ENCODE assay signal across 11 mouse cellular contexts in the genomic region with DNA sequence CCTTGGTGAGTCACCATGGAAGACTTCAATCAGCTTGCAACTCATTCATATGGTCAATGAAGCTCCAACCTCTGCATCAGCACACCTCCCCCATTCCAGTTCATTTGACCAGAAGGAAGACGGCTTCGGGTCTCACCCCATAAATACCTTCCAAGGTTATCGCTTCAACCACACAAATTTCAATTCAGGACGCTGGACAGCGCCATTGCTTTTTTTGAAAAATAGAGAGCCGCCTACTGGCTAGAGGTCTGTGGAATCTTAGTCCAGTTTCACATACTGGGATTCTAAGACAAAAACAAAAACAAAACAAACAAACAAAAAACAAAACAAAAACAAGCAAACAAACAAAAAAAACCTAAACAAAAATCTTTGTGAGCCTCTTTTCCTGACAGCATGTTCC. TPM values are rescaled to one million over a fixed set of nuclear protein-coding genes. Genes with fewer than 3 reads are reported as not detected.
A peak's percentile ranks its signal among the peaks of the same experiment; 100 is the strongest.
DNase-seq lines count a peak whose midpoint lies in the region; ATAC-seq and TF ChIP-seq lines count a peak whose summit lies in the region.
"Had no signal": no experiment of that assay in that cellular context is flagged by ENCODE, and none has a peak within 500 bp of the region (broad histone marks: within the 10 kb centered on the region; RNA-seq: fewer than 3 reads in every experiment).

No protein-coding gene starts in this region.

- H3K4me2 ChIP-seq in forebrain, embryonic 11.5 days (ENCODE audit: low read depth, low read length, severe bottlenecking), result no peak overlapping the region
- no peak overlapping the region for H3K4me2 ChIP-seq in forebrain, embryonic 13.5 days
- no peak overlapping the region for H3K4me2 ChIP-seq in liver, embryonic 11.5 days
- H3K4me2 ChIP-seq: embryonic facial prominence, embryonic 12.5 days; liver, embryonic 12.5 days; neural tube, embryonic 12.5 days had no signal

- WGBS in forebrain, embryonic 11.5 days, result 30% methylated on average over 6 of the region's 6 CpGs
- WGBS in forebrain, embryonic 13.5 days, result 33% methylated on average over 6 of the region's 6 CpGs
- WGBS in liver, embryonic 11.5 days, result 22% methylated on average over 6 of the region's 6 CpGs

- POLR2A ChIA-PET in Patski (lab: Charles Lee), result no interaction called here

- no peaks in the 10 kb centered on the region for H3K9me3 ChIP-seq in forebrain, embryonic 11.5 days (ENCODE audit: control insufficient read depth, low read length)
- H3K9me3 ChIP-seq in forebrain, embryonic 13.5 days (replicated peaks), result no peaks in the 10 kb centered on the region
- no peaks in the 10 kb centered on the region for H3K9me3 ChIP-seq in liver, embryonic 11.5 days (ENCODE audit: control insufficient read depth, low read length)
- H3K9me3 ChIP-seq: embryonic facial prominence, embryonic 12.5 days; liver, embryonic 12.5 days; neural tube, embryonic 12.5 days had no signal

- H3K4me3 ChIP-seq in forebrain, embryonic 11.5 days (ENCODE audit: low read depth, low read length), result no peak overlapping the region
- no peak overlapping the region for H3K4me3 ChIP-seq in forebrain, embryonic 13.5 days
- H3K4me3 ChIP-seq in liver, embryonic 11.5 days (ENCODE audit: low read depth, low read length), result no peak overlapping the region
- H3K4me3 ChIP-seq: embryonic facial prominence, embryonic 12.5 days; liver, embryonic 12.5 days; neural tube, embryonic 12.5 days had no signal

- no peaks in the 10 kb centered on the region for H3K27me3 ChIP-seq in forebrain, embryonic 11.5 days (ENCODE audit: control insufficient read depth, insufficient read depth, low read length)
- no peaks in the 10 kb centered on the region for H3K27me3 ChIP-seq in forebrain, embryonic 13.5 days
- no peaks in the 10 kb centered on the region for H3K27me3 ChIP-seq in liver, embryonic 11.5 days (replicated peaks; ENCODE audit: control insufficient read depth, insufficient read depth, low read length)
- H3K27me3 ChIP-seq in Patski, result peaks cover 9% of the 10 kb centered on the region
- H3K27me3 ChIP-seq: embryonic facial prominence, embryonic 12.5 days; liver, embryonic 12.5 days; neural tube, embryonic 12.5 days had no signal

- no peak for ATAC-seq in forebrain, embryonic 11.5 days (replicated peaks; ENCODE audit: low FRiP score)
- ATAC-seq in forebrain, embryonic 13.5 days, result no peak
- no peak for ATAC-seq in liver, embryonic 11.5 days (replicated peaks; ENCODE audit: low FRiP score)
- ATAC-seq in Patski, result no peak
- ATAC-seq in megakaryocyte, adult 5-6 weeks (ENCODE audit: poor library complexity, severe bottlenecking), result no peak
- ATAC-seq: liver, embryonic 12.5 days had no signal

- CTCF ChIA-PET in Patski (lab: Charles Lee), result interaction anchor here (0.8 to 1.2 kb wide), 2 partner anchors 10 kb away, joined by 3 read pairs; no protein-coding TSS in a partner anchor

- TF ChIP-seq CTCF in Patski (IDR thresholded peaks at IDR 0.05), result peak; percentile 34

- in situ Hi-C loops in Patski (cut with MboI; ENCODE audit: low pct_unique_long_range_greater_than_20kb), result no loop called here

- no peaks in the 10 kb centered on the region for H3K4me1 ChIP-seq in forebrain, embryonic 11.5 days (replicated peaks; ENCODE audit: control insufficient read depth, insufficient read depth, low read length)
- H3K4me1 ChIP-seq in forebrain, embryonic 13.5 days, result no peaks in the 10 kb centered on the region
- no peaks in the 10 kb centered on the region for H3K4me1 ChIP-seq in liver, embryonic 11.5 days (replicated peaks; ENCODE audit: control insufficient read depth, insufficient read depth, low read length)
- H3K4me1 ChIP-seq: embryonic facial prominence, embryonic 12.5 days; liver, embryonic 12.5 days; neural tube, embryonic 12.5 days had no signal

- no peak overlapping the region for H3K9ac ChIP-seq in forebrain, embryonic 11.5 days (ENCODE audit: low read length)
- no peak overlapping the region for H3K9ac ChIP-seq in forebrain, embryonic 13.5 days
- no peak overlapping the region for H3K9ac ChIP-seq in liver, embryonic 11.5 days (ENCODE audit: low read depth, low read length)
- H3K9ac ChIP-seq: embryonic facial prominence, embryonic 12.5 days; liver, embryonic 12.5 days; neural tube, embryonic 12.5 days had no signal

- H3K36me3 ChIP-seq in forebrain, embryonic 11.5 days (ENCODE audit: control insufficient read depth, insufficient read depth, low read length), result no peaks in the 10 kb centered on the region
- H3K36me3 ChIP-seq in forebrain, embryonic 13.5 days (ENCODE audit: poor library complexity, severe bottlenecking), result no peaks in the 10 kb centered on the region
- no peaks in the 10 kb centered on the region for H3K36me3 ChIP-seq in liver, embryonic 11.5 days (ENCODE audit: control insufficient read depth, insufficient read depth, low read length)
- H3K36me3 ChIP-seq: embryonic facial prominence, embryonic 12.5 days; liver, embryonic 12.5 days; neural tube, embryonic 12.5 days had no signal

- DNase-seq in forebrain, embryonic 11.5 days (ENCODE audit: low spot score), result peak; percentile 58
- DNase-seq in liver, result peak; percentile 16
- no peak for DNase-seq in liver, embryonic 11.5 days (ENCODE audit: low spot score)
- peak; percentile 3 for DNase-seq in Patski (ENCODE audit: low read depth, low spot score)
- peak; percentile 62 for DNase-seq in hindlimb bud, embryonic 11.5 days (ENCODE audit: extremely low spot score, low read depth, low spot score)
- no peak for DNase-seq in cerebellum, postnatal 36 days

- no peak overlapping the region for H3K27ac ChIP-seq in forebrain, embryonic 11.5 days (ENCODE audit: low read depth, low read length)
- no peak overlapping the region for H3K27ac ChIP-seq in forebrain, embryonic 13.5 days
- no peak overlapping the region for H3K27ac ChIP-seq in liver, embryonic 11.5 days (ENCODE audit: low read depth, low read length)
- H3K27ac ChIP-seq: embryonic facial prominence, embryonic 12.5 days; liver, embryonic 12.5 days; neural tube, embryonic 12.5 days had no signal

RNA-seq across cellular contexts. Expression of gene Kcnmb2, which starts 39.2 kb away (rescaled TPM):
- 1.1 and 1.4 TPM in 2 replicates for polyA plus RNA-seq in forebrain, embryonic 11.5 days (2014; fragmentation: Nextera tagmentation; extraction: Ambion mirVana)
- 3.0 and 4.0 TPM in 2 replicates for polyA plus RNA-seq in forebrain, embryonic 13.5 days (2015; fragmentation: Nextera tagmentation; extraction: Ambion mirVana)
- polyA plus RNA-seq in liver, embryonic 11.5 days (2014; fragmentation: Nextera tagmentation; extraction: Ambion mirVana), result 0.86 and 1.5 TPM in 2 replicates
- not detected for polyA plus RNA-seq in Patski (2021)
- not detected in 2 replicates for total RNA-seq in megakaryocyte, adult 5-6 weeks (2015)
- total RNA-seq in megakaryocyte, adult 5-6 weeks (2017), result not detected in 2 replicates

Comparison
In these comparisons a context has a peak if more than half of its experiments do, and no peak if none do; other contexts are left out.
1. DNase-seq: peak in forebrain, embryonic 11.5 days (single experiment), liver (single experiment), Patski (single experiment) and hindlimb bud, embryonic 11.5 days (single experiment); none in liver, embryonic 11.5 days (single experiment) and cerebellum, postnatal 36 days (0 of 2).